Mouse (Mus musculus) heart, embryonic 11.5 days (tissue): ENCODE measurements around the gene Derl3. TPM values are rescaled to one million over a fixed set of nuclear protein-coding genes. Genes with fewer than 3 reads are reported as not detected.

Experiments
- polyA plus RNA-seq: library from polyadenylated mRNA; unstranded; fragments of >200 nt; fragmentation: Nextera tagmentation; extraction: Ambion mirVana; gene quantifications from 2 replicates; pipeline ENCODE4 v1.2.1, GENCODE M21; 2014

Derl3 gene
- polyA plus RNA-seq, 1 experiment from 2014 or later: 3.4 TPM

Other genes starting within 250 kb of the Derl3 start
- 1.4 and 2.1 TPM in 2 replicates for gene Susd2, start 249.4 kb upstream of the Derl3 start, polyA plus RNA-seq
- 18.5 and 28.6 TPM in 2 replicates for gene Cabin1, start 129.1 kb upstream of the Derl3 start, polyA plus RNA-seq
- 41.1 and 44.4 TPM in 2 replicates for gene Ddt, start 120.0 kb upstream of the Derl3 start, polyA plus RNA-seq
- not detected in 2 replicates for gene Gm20441, start 112.5 kb upstream of the Derl3 start, polyA plus RNA-seq
- gene Gstt3, start 112.0 kb upstream of the Derl3 start, polyA plus RNA-seq: 3.0 and 3.4 TPM in 2 replicates
- gene Gstt1, start 94.8 kb upstream of the Derl3 start, polyA plus RNA-seq: 4.3 and 5.1 TPM in 2 replicates
- gene Gstt4, start 70.9 kb upstream of the Derl3 start, polyA plus RNA-seq: not detected in 2 replicates
- gene Gstt2, start 56.0 kb upstream of the Derl3 start, polyA plus RNA-seq: 8.7 and 8.8 TPM in 2 replicates
- 2,705 and 2,898 TPM in 2 replicates for gene Mif, start 33.2 kb upstream of the Derl3 start, polyA plus RNA-seq
- 131 and 139 TPM in 2 replicates for gene Smarcb1, start 28.2 kb downstream of the Derl3 start, polyA plus RNA-seq
- 414 and 441 TPM in 2 replicates for gene Chchd10, start 39.7 kb downstream of the Derl3 start, polyA plus RNA-seq
- gene Mmp11, start 43.1 kb downstream of the Derl3 start, polyA plus RNA-seq: 17.5 and 26.0 TPM in 2 replicates
- gene Gm867, start 47.3 kb downstream of the Derl3 start, polyA plus RNA-seq: 2.3 and 2.8 TPM in 2 replicates
- gene Vpreb3, start 49.6 kb downstream of the Derl3 start, polyA plus RNA-seq: 0.89 and 0.92 TPM in 2 replicates
- 0.18 TPM in 1 of 2 replicates, not detected in the other for gene Gm5134, start 61.1 kb downstream of the Derl3 start, polyA plus RNA-seq
- 22.0 and 23.6 TPM in 2 replicates for gene Zfp280b, start 139.2 kb downstream of the Derl3 start, polyA plus RNA-seq
- gene Slc5a4b, start 217.5 kb downstream of the Derl3 start, polyA plus RNA-seq: not detected in 2 replicates